Mouse (Mus musculus) hindbrain, postnatal 0 days (tissue): ENCODE measurements around the gene Prkcb. TPM values are rescaled to one million over a fixed set of nuclear protein-coding genes. Genes with fewer than 3 reads are reported as not detected.

Experiments
- ATAC-seq: fragments of 200-750 bp; cut with Nextera tagmentation; 2 replicates; pipeline ENCODE4 v1.8.0; 2017; ENCODE audit warnings: mild to moderate bottlenecking, moderate TSS enrichment, moderate library complexity
- DNase-seq: peaks from one replicate; pipeline ENCODE4 v3.0.0-alpha.2; 2015; ENCODE audit warnings: low spot score
- H3K27ac ChIP-seq: fragments of 300-500 bp; sonication (generic); 2 replicates; pipeline ENCODE4 v1.5.1; 2014; ENCODE audit warnings: mild to moderate bottlenecking
- H3K27me3 ChIP-seq: fragments of 300-500 bp; sonication (generic); 2 replicates; pipeline ENCODE4 v1.6.1; 2014; ENCODE audit warnings: low read length, mixed read lengths; ENCODE audit not compliant: insufficient read depth
- H3K36me3 ChIP-seq: fragments of 300-500 bp; sonication (generic); 2 replicates; pipeline ENCODE4 v1.6.1; 2014; ENCODE audit warnings: low read length, mixed read lengths; ENCODE audit not compliant: insufficient read depth
- H3K4me1 ChIP-seq: fragments of 300-500 bp; sonication (generic); 2 replicates; pipeline ENCODE4 v1.6.1; 2014; ENCODE audit warnings: antibody characterized with exemption, low read length, mixed read lengths; ENCODE audit not compliant: insufficient read depth
- H3K4me2 ChIP-seq: fragments of 300-500 bp; sonication (generic); 2 replicates; pipeline ENCODE4 v1.6.1; 2014; ENCODE audit warnings: low read depth, mild to moderate bottlenecking, low read length, moderate library complexity, mixed read lengths
- H3K4me3 ChIP-seq: fragments of 300-500 bp; sonication (generic); 2 replicates; pipeline ENCODE4 v1.5.1; 2014; ENCODE audit warnings: low read length
- H3K9ac ChIP-seq: fragments of 300-500 bp; sonication (generic); replicated peaks from 2 replicates; pipeline ENCODE4 v1.6.1; 2014; ENCODE audit warnings: mild to moderate bottlenecking, low read length, moderate library complexity, mixed read lengths
- H3K9me3 ChIP-seq: fragments of 300-500 bp; sonication (generic); 2 replicates; pipeline ENCODE4 v1.6.1; 2016; ENCODE audit warnings: low read length, mixed read lengths
- CTCF ChIP-seq: IDR thresholded peaks from 2 replicates; pipeline ENCODE4 v1.5.1; 2016; ENCODE audit warnings: antibody characterized with exemption, control low read depth, low read depth
- WGBS: fragments of 180-500 bp; shearing (Covaris S2); extraction: QIAGEN DNeasy Blood & Tissue Kit; methylation state at CpG from one replicate; pipeline ENCODE4 v1.1.7; 2014; 5-methylcytosine and 5-hydroxymethylcytosine counted together
- polyA plus RNA-seq: library from polyadenylated mRNA; unstranded; fragments of >200 nt; fragmentation: Nextera tagmentation; extraction: Ambion mirVana; gene quantifications from 2 replicates; pipeline ENCODE4 v1.2.1, GENCODE M21; 2015
- total RNA-seq: library from RNA; depleted of rRNA; stranded (reverse); fragments of >200 nt; gene quantifications from 2 replicates; pipeline ENCODE4 v1.2.3, GENCODE M21; 2014

Prkcb gene
- total and polyA plus RNA-seq, 2 experiments from 2014 or later, result 187 to 261 TPM

DNA sequence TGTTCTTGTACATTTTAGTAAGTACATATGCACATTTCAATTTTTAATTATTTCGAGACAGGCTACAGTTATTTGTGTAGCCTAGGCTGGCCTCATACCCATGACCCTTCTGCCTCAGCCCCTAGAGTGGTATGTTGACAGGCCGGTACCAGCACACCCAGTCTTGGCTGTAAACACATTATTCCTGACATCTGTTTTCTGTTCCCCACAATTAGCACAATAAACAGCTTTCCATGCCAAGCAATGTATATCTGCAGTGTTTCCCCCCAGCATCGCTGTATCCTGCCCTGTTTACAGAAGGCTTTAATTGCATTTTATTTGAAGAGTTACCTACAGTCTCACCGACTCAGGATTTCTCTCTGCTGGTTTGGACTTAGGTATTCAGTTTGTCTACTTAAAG is 64.8 kb downstream of the Prkcb start:
- Histone ChIP-seq H3K4me3 (no peak overlapping the region), H3K9ac (no peak overlapping the region), H3K9me3 (no peaks in the 10 kb centered on the region), H3K4me1 (peaks cover 13% of the 10 kb centered on the region; the same call in 1 of the 2 replicates), H3K4me2 (no peak overlapping the region), H3K27ac (no peak overlapping the region), H3K36me3 (no peaks in the 10 kb centered on the region), H3K27me3 (no peaks in the 10 kb centered on the region)
- ATAC-seq, result no peak
- WGBS, result 59% methylated on average over 4 of the region's 4 CpGs
- TF ChIP-seq CTCF, result no peak
- no peak for DNase-seq

DNA sequence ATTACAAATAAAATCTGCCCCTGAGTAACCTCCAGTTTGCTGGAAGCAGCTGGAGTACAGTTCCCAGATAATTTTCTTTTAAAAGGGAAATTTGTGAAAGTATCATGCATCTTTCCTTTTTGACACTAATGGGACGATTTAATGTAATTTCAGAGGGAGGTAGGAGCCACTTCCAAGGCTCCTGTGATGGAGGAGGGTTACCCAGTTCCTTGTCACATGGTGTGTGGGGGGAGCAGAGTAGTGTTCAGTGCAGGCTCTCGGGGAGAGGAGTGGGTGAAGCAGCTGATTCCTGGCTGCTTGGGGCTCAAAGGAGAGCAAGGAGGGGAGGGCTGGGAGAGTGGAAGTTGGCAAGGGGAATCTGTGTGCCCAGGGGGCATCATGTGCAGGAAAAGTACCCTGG is 68.4 kb downstream of the Prkcb start:
- 44% methylated on average over 2 of the region's 2 CpGs for WGBS
- no peaks in the 10 kb centered on the region for H3K9me3 ChIP-seq
- H3K4me1 ChIP-seq, result peaks cover 9% of the 10 kb centered on the region; the same call in 1 of the 2 replicates

DNA sequence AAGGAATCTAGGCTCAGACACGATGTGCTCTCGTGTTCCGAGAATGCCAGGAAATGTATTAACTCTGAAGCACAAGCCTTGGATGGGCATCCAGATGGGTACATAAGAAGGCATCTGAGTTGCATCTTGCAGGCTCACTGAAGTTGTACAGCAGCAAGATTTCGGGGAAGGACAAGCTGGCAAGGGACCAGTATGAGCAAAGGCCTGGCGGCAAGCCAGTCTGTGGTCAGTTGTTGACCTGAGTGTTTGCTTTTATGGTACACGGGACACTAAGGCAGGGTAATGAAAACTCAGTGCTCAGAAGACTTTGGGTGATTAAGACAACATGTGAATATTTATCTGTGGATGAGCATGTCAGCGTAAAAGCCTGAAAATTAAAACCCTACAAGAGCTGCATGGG is 69.3 kb downstream of the Prkcb start:
- Histone ChIP-seq H3K27me3 (no peaks in the 10 kb centered on the region), H3K9ac (no peak overlapping the region), H3K9me3 (no peaks in the 10 kb centered on the region), H3K27ac (no peak overlapping the region), H3K4me3 (no peak overlapping the region), H3K4me1 (peaks cover 5% of the 10 kb centered on the region; the same call in 1 of the 2 replicates), H3K36me3 (no peaks in the 10 kb centered on the region), H3K4me2 (no peak overlapping the region)
- no peak for DNase-seq
- 66% methylated on average over 7 of the region's 7 CpGs for WGBS
- ATAC-seq, result no peak
- no peak for TF ChIP-seq CTCF

More for the DNA sequence above, 68.4 kb downstream of the Prkcb start:
- H3K27me3 ChIP-seq, result no peaks in the 10 kb centered on the region
- TF ChIP-seq CTCF, result no peak
- H3K36me3 ChIP-seq, result no peaks in the 10 kb centered on the region
- H3K4me2 ChIP-seq, result no peak overlapping the region
- no peak overlapping the region for H3K4me3 ChIP-seq
- DNase-seq (no peak), ATAC-seq (no peak)
- H3K27ac ChIP-seq, result no peak overlapping the region
- H3K9ac ChIP-seq, result no peak overlapping the region

- no peak for ATAC-seq
- no peak overlapping the region for H3K9ac ChIP-seq
- H3K36me3 ChIP-seq, result no peaks in the 10 kb centered on the region
- H3K4me1 ChIP-seq, result no peaks in the 10 kb centered on the region; the same call in 1 of the 2 replicates
- no peak overlapping the region for H3K27ac ChIP-seq
- TF ChIP-seq CTCF, result no peak
- 53% methylated on average over 1 of the region's 1 CpGs for WGBS
- no peak overlapping the region for H3K4me2 ChIP-seq
- no peaks in the 10 kb centered on the region for H3K27me3 ChIP-seq
- no peak for DNase-seq
- no peaks in the 10 kb centered on the region for H3K9me3 ChIP-seq
- no peak overlapping the region for H3K4me3 ChIP-seq
These were observed 78.1 kb downstream of the Prkcb start for GRCm38 (mm10) chr7:122366635-122367034.

GRCm38 (mm10) chr7:122367303-122368007 is 78.9 kb downstream of the Prkcb start:
- DNase-seq (no peak), ATAC-seq (no peak)
- Histone ChIP-seq H3K27ac (no peak overlapping the region), H3K4me3 (no peak overlapping the region), H3K9me3 (no peaks in the 10 kb centered on the region), H3K27me3 (no peaks in the 10 kb centered on the region), H3K9ac (no peak overlapping the region), H3K4me1 (no peaks in the 10 kb centered on the region; the same call in 1 of the 2 replicates), H3K4me2 (no peak overlapping the region), H3K36me3 (no peaks in the 10 kb centered on the region)
- WGBS, result 65% methylated on average over 7 of the region's 7 CpGs
- no peak for TF ChIP-seq CTCF

- no peak for DNase-seq
- Histone ChIP-seq H3K9ac (no peak overlapping the region), H3K4me3 (no peak overlapping the region), H3K27me3 (no peaks in the 10 kb centered on the region), H3K36me3 (no peaks in the 10 kb centered on the region), H3K4me1 (no peaks in the 10 kb centered on the region; the same call in 1 of the 2 replicates), H3K4me2 (no peak overlapping the region), H3K9me3 (no peaks in the 10 kb centered on the region), H3K27ac (no peak overlapping the region; the same call in 1 of the 2 replicates)
- no peak for ATAC-seq
- 70% methylated on average over 12 of the region's 12 CpGs for WGBS
- TF ChIP-seq CTCF, result no peak
These were observed 81.9 kb downstream of the Prkcb start for GRCm38 (mm10) chr7:122370488-122370887.

DNA sequence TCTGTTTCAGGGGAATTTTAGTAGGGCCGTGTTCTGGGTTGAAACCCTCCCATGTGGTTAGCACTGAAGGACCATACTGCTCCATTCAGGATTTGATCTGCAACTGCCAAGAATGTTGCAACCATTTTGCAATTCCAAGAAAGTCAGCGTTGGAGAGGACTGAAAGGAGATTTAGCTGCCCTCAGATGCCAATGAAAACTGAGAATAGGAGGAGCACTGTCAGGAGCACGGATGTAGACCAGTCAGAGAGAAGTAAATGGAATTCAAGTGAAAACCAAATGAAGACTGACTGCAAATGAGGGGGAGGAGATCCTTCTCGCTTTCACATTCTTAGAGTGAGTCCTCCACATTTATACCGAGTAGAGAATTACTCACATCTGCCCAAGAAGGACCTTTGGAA is 83.4 kb downstream of the Prkcb start:
- no peaks in the 10 kb centered on the region for H3K27me3 ChIP-seq
- H3K9ac ChIP-seq, result no peak overlapping the region
- H3K4me3 ChIP-seq, result no peak overlapping the region
- H3K36me3 ChIP-seq, result no peaks in the 10 kb centered on the region
- WGBS, result 79% methylated on average over 5 of the region's 5 CpGs
- DNase-seq (no peak), ATAC-seq (no peak)
- no peaks in the 10 kb centered on the region for H3K9me3 ChIP-seq
- no peak overlapping the region for H3K4me2 ChIP-seq
- no peak for TF ChIP-seq CTCF
- H3K4me1 ChIP-seq, result no peaks in the 10 kb centered on the region; the same call in 1 of the 2 replicates
- no peak overlapping the region for H3K27ac ChIP-seq
